Mouse (Mus musculus) brown adipose tissue, adult 24 weeks (tissue): ENCODE data around the gene Six4. TPM values are rescaled to one million over a fixed set of nuclear protein-coding genes. Genes with fewer than 3 reads are reported as not detected.
"Not testable (repeated sequence)": the region's sequence is repeated elsewhere in the genome, so short reads cannot be mapped to it uniquely, and the experiment has no call there.

Source experiments
- H3K27ac ChIP-seq: fragments of 200-500 bp; replicated peaks from 2 replicates; pipeline ENCODE4 v1.5.1; 2012; ENCODE audit warnings: low read depth, mild to moderate bottlenecking, low read length
- H3K4me1 ChIP-seq: fragments of 200-500 bp; 2 replicates; pipeline ENCODE4 v1.6.1; 2012; ENCODE audit warnings: low read length, mixed read lengths; ENCODE audit not compliant: control insufficient read depth, insufficient read depth, insufficient read length
- H3K4me3 ChIP-seq: fragments of 200-500 bp; 2 replicates; pipeline ENCODE4 v1.5.1; 2012; ENCODE audit warnings: low read depth, mild to moderate bottlenecking, low read length, moderate library complexity; ENCODE audit not compliant: insufficient read depth
- polyA plus RNA-seq: library from polyadenylated mRNA; stranded (reverse); fragments of >200 nt; gene quantifications from 2 replicates; pipeline ENCODE4 v1.2.4, GENCODE M21; 2012; ENCODE audit not compliant: missing spikeins, insufficient read depth, insufficient read length

Six4 gene
- polyA plus RNA-seq, 1 experiment: 0.79 TPM

DNA sequence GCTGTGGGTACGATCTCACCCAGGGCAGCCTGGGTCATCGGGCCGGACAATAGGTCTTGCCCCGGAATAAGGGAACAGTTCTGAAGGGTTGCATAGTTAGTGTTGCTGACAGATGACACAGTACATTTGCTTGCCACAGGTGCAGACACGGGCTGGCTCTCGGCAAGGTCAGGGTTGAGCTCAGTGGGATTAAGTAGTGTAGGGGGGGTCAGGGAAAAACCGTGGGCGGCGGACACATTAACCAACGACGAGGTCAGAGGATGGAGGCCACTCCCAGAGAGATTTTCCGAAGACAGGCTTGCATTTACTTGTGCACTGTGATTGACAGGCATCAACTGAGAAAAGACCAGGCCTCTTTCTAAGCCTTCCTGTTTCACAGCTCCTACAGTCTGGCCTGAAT lies 9.5 kb downstream of the Six4 start:
- no peaks in the 10 kb centered on the region for H3K4me1 ChIP-seq
- H3K27ac ChIP-seq: no peak overlapping the region
- H3K4me3 ChIP-seq: no peak overlapping the region

DNA sequence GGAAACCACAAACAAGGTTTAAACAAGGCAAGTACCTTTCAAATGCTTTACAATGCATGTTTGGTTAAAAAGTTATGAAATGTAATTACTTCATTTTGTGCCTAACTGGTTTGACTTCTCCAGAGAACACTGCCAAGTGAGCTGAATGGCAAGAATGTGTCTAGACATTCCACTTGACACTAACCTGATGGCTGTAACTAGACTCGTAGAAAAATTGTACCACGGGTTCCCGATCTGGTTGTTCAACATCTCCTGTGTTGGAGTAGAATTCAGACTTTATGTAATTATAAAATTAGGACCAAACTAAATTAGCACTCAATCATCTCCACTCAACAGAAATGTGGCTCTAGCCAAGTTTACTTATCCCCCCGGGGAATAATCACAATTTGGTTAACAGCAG lies 14.7 kb downstream of the Six4 start:
- H3K27ac ChIP-seq: no peak overlapping the region
- H3K4me3 ChIP-seq: no peak overlapping the region
- H3K4me1 ChIP-seq: no peaks in the 10 kb centered on the region

DNA sequence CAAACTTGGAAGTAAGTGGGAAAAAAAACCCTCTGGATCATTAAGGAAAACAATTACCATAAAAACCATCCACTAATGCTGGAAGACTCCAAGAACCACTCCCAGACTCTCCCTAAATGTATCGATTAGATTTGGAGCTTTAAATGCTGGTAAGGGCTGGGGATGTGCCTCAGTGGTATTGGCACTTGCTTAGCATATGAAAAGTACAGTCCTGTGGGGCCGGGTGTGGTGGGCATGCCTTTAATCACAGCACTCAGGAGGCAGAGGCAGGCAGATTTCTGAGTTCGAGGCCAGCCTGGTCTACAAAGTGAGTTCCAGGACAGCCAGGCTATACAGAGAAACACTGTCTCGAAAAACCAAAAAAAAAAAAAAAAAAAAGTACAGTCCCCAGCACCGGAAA lies 17.1 kb downstream of the Six4 start:
- not testable (repeated sequence) for H3K4me1 ChIP-seq, H3K27ac ChIP-seq

DNA sequence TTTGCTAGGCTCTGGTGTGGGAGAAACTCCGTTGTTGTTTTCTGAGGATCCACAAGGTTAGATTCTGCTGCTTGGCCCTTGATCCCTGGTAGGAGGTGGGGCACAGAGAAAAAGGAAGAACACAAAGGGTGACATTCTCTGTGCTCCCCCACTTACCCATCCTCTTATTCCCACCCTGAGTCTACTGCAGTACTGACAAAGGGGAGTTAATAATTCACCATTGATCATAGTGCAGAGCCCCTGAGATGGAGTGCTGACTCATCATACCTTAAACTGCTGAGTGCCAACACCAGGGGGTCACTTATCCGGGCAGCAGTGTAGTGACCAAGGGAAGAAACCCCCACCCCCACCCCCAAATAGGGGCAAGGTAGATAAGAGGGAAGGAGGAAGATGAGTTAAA lies 18.7 kb downstream of the Six4 start:
- Histone ChIP-seq H3K4me1 (no peaks in the 10 kb centered on the region), H3K4me3 (no peak overlapping the region), H3K27ac (no peak overlapping the region)

More for the DNA sequence above, 17.1 kb downstream of the Six4 start:
- H3K4me3 ChIP-seq: not testable (repeated sequence)

DNA sequence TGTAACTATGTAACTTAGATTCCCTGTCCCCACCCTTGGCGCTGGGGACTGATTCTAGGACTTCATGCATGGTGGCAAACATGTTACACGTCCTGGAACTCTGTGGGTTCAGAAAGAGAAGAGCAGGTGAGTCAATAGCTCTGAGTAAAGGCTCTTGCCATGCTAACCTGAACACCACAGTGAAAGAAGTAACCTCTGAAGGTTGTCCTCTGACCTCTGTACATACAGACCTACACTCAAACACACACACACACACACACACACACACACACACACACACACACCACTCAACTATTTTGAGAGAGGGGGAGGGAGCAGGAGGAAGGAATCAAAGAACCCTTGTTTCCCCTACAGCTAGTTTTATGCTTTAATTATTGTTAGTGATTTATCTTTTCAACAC lies 19.1 kb downstream of the Six4 start:
- H3K27ac ChIP-seq: no peak overlapping the region
- H3K4me1 ChIP-seq: no peaks in the 10 kb centered on the region
- no peak overlapping the region for H3K4me3 ChIP-seq

DNA sequence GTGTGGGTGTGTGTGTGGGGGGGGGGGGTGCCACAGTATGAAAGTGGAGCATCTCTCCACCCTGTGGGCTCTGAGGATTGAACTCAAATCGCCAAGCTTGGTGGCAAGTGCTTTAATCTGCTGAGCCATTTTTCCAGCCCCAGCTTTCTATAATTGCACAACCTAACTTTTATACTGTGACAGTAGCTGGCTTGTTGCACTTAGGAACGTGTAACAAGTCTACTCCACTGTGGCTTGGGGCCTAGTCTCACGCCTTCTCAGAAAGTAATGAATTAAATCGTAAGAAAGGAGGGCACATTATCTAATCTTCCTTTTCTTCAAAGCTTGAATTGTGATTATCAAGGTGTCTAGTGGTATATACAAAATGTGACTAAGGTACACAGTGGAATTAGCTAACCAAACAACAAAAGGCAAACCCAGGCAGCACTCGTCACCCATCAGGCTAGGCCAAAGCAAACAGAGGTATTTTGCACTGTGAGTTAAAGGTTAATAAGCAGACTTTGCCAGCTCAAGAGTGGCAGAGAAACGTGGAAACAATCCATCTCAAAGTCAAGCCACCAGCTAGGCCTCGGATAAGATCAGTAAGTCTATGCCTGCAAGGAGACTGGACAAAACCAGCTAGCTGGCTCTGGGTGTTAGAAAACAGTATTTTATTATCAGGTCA lies 22.5 kb downstream of the Six4 start:
- no peaks in the 10 kb centered on the region; the same call in 1 of the 2 replicates for H3K4me1 ChIP-seq
- H3K27ac ChIP-seq: no peak overlapping the region
- no peak overlapping the region for H3K4me3 ChIP-seq

DNA sequence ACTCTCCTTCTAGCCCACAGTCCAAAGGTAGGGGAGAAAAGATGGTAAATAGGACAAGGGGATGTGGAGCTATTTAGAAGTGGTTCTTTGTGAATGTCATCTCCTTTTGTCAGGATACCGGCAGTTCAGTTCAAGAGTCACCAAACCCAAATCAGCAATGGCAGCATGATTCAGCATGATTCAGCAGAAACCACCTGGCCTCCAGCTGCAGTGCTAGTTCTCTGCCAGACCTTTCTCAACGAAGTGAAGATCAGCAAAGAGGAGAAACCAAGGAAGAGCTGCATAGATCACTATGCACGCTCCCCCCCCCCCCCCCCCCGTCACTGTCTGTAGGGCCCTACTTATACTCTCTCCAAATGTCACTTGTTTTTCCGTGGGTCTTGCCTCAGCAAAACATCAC lies 24.3 kb downstream of the Six4 start:
- Histone ChIP-seq H3K4me3 (no peak overlapping the region), H3K27ac (no peak overlapping the region), H3K4me1 (no peaks in the 10 kb centered on the region; the same call in 1 of the 2 replicates)

DNA sequence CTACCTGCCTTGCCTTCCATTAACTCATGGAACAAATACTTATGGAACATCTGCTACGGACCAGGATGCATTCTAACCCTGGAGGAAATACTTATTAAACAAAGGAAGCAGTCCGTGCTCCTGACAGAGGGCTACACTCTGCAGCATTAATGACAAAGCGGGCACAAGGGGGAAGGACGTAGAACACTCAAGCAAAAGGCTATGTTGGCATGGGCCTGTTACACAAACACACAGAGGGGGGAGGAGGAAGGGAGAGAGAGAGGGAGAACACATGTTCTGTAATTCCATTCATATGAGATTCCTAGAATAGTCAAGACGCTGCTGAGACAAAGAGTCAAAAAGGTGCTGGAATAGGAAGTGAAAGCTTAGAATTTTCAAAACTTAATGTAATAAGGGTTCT lies 24.8 kb downstream of the Six4 start:
- H3K27ac ChIP-seq: no peak overlapping the region
- H3K4me3 ChIP-seq: no peak overlapping the region
- H3K4me1 ChIP-seq: no peaks in the 10 kb centered on the region; the same call in 1 of the 2 replicates

DNA sequence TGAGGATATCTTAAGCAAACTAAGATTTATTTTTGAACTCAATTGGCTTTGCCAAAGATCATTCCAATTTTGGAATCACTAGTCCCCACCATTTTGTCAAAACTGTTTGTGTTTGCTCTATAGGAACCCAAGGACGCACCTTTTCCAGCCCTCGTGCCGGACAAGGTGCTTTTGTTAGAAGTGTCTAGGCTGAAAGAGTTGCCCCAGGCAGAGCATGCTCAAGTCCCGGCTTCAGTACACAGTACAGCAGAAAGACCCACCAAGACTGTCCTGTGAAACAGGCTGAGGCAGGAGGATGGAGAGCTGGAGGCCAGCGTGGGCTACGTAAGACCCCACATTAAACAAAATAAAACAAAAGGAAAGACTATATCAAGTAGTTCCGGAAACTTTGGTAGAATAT lies 26.2 kb downstream of the Six4 start:
- Histone ChIP-seq H3K27ac (no peak overlapping the region), H3K4me3 (no peak overlapping the region), H3K4me1 (no peaks in the 10 kb centered on the region; the same call in 1 of the 2 replicates)

DNA sequence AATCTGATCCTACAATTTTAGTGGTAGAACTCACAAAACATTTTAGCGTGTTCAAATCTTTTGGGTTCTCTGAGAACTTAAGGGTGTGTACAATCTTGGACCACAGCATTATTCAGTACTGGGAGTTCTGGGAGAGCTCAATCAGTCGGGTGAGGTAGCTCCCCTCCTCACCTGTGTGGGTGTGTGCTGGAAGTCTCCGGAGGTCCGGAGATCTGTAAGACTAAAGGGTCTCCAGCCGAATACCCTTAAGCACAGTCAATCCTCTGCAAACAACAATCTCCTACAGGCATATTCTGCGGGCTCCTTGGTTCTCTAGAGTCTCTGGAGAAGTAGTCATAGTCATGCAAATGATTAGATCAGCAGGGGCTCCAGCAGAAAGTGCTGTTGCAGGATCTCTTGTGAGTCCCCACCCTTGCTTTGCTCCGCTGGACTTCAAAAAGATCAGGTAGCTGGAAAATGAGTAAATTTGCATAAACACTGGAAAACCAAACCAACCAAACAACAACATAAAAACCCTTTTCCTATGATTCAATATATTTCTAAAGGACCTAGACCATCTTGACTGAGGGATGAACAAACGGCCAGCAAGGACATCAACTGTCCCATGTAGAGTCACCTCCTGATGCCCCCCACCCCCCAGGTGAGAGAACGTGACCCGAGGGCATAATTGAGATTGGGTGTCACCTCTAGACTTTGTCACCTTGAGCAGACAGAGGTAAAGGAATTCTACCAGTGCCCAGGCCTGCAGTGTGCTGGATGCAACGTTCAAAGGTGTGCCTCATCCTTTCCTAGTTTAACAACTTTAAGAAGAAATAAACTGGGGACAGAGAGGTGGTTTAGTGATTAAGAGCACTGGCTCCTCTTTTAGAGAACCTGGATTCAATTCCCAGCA lies 27.3 kb downstream of the Six4 start:
- Histone ChIP-seq H3K27ac (no peak overlapping the region), H3K4me1 (no peaks in the 10 kb centered on the region; the same call in 1 of the 2 replicates), H3K4me3 (no peak overlapping the region)

DNA sequence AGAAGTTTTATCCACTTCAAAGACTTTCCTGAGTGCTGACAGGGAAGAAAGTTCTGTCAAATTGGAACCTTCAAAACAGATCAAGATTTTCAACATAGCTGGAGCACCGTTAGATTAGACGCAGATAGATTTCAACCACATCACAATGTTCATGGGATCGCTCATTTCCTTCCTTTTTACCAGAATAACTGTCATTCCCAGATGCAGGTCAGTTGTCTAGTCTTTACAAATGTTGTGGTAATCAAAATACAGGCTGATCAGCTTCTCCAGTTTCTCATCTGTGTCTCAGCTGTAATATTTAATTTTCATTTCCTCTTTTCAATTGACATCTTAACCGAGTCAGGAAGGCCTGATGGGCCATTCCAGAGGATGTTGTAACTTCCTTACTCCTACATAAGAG lies 29.5 kb downstream of the Six4 start:
- H3K4me1 ChIP-seq: no peaks in the 10 kb centered on the region; the same call in 1 of the 2 replicates
- H3K27ac ChIP-seq: no peak overlapping the region

DNA sequence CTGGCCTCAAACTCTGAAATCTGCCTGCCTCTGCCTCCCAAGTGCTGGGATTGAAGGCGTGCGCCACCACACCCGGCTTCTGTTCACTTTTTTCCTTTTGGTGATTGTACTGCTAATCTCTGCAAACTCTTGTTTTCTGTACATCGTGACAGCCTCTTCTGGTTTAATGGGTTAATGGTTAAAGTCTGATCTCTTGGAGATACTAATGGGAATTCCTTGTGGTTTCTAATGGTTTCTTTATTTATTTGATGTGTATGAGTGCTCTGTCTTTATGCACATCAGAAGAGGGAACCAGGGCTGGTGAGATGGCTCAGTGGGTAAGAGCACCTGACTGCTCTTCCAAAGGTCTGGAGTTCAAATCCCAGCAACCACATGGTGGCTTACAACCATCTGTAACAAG lies 31.4 kb downstream of the Six4 start:
- not testable (repeated sequence) for H3K4me3 ChIP-seq, H3K4me1 ChIP-seq, H3K27ac ChIP-seq

More for the DNA sequence above, 29.5 kb downstream of the Six4 start:
- no peak overlapping the region for H3K4me3 ChIP-seq

DNA sequence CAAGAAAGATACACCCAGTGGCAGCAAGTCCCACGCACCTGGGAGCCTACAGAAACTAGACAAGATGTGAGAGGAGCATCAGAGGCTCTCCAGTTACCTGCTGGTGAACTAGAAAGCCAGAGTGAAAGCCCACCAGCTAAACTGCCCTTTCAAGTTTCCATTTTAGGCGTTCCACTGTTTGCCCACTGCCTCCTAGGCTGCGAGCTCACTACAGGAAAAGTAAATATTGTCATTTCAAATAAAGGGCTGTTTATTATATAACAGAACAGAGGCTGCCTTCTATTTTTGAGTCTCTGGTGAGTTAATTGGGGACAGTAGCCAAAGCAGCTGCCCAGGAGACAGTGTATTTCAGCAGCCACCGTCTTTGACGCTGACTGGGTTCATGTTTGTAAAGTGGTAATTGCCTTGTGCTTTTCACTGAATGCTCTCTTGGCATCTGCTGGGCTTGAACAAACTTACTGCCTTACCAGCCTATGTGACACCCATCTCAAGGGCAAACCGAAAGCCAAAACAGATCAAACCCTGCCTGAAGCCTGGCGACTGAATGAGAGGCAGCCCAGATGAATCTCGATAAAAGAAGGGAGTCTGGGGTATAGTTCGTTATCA lies 52.3 kb downstream of the Six4 start:
- Histone ChIP-seq H3K4me3 (no peak overlapping the region), H3K4me1 (no peaks in the 10 kb centered on the region), H3K27ac (peak overlapping the region; percentile 71)

DNA sequence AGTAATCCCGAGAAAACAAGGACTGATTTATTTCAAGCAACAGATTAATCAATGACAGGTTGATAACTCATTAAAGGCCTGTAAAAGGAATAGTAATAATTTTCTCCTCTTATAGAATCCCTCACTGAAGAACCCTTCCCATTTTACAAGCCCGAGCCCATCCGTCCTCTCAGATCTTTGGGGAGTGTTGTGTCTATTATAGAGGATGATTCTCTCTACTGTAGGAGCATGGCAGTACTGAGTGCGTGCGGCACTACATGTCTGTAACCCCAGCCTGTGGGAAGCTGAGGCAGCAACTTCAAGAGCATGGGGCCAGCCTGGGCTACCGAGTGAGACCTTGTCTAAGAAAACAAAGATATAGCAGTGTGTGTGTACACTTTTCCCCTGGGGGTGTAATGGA lies 55.8 kb downstream of the Six4 start:
- no peaks in the 10 kb centered on the region for H3K4me1 ChIP-seq
- H3K4me3 ChIP-seq: no peak overlapping the region
- H3K27ac ChIP-seq: no peak overlapping the region

DNA sequence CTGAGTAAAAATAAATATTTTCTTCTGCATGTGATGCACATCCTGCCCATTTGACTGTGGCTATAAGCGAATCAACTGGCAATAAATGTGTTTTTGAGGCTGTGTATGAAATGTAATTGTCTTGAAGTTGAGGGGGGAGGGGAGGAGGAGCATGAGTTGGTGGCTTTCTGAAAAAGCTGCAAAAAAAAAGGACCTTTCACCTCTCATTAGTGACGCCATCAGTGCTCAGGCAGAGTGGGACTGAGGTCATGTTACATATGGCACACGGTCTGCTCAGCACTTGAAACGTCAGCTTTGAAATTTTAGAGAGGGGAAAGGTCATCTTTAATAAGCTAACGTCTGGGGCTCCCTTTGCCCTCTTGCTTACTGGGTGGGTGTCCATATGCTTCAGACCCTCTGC lies 57.8 kb downstream of the Six4 start:
- Histone ChIP-seq H3K27ac (no peak overlapping the region), H3K4me3 (no peak overlapping the region), H3K4me1 (no peaks in the 10 kb centered on the region; the same call in 1 of the 2 replicates)
